In genomic region chr9:12692329-12692728, GRCm38 (mm10) we compare ENCODE assay signal across 11 mouse cellular contexts.
DNase-seq lines count a peak whose midpoint lies in the region; ATAC-seq and TF ChIP-seq lines count a peak whose summit lies in the region.
"Had no signal": no experiment of that assay in that cellular context is flagged by ENCODE, and none has a peak within 500 bp of the region (broad histone marks: within the 10 kb centered on the region; RNA-seq: fewer than 3 reads in every experiment).

No protein-coding gene starts in this region.

- H3K9me3 ChIP-seq in hindbrain, postnatal 0 days (ENCODE audit: low read length) = no peaks in the 10 kb centered on the region
- no peaks in the 10 kb centered on the region for H3K9me3 ChIP-seq in hindbrain, embryonic 13.5 days
- H3K9me3 ChIP-seq in embryonic facial prominence, embryonic 11.5 days (replicated peaks; ENCODE audit: control insufficient read depth, low read length) = no peaks in the 10 kb centered on the region
- H3K9me3 ChIP-seq: heart, embryonic 15.5 days had no signal

- no peak overlapping the region for H3K4me3 ChIP-seq in hindbrain, postnatal 0 days (ENCODE audit: low read length)
- no peak overlapping the region for H3K4me3 ChIP-seq in hindbrain, embryonic 13.5 days
- H3K4me3 ChIP-seq in thymus, adult 2 months (ENCODE audit: control insufficient read depth, insufficient read depth, low read length) = no peak overlapping the region
- H3K4me3 ChIP-seq in embryonic facial prominence, embryonic 11.5 days (ENCODE audit: low read depth, low read length) = no peak overlapping the region
- H3K4me3 ChIP-seq: heart, embryonic 15.5 days had no signal

- no peaks in the 10 kb centered on the region for H3K36me3 ChIP-seq in hindbrain, postnatal 0 days (ENCODE audit: insufficient read depth, low read length)
- H3K36me3 ChIP-seq in hindbrain, embryonic 13.5 days = no peaks in the 10 kb centered on the region
- no peaks in the 10 kb centered on the region for H3K36me3 ChIP-seq in thymus, adult 2 months (ENCODE audit: control insufficient read depth, insufficient read depth, low read length)
- H3K36me3 ChIP-seq in embryonic facial prominence, embryonic 11.5 days (replicated peaks; ENCODE audit: control insufficient read depth, insufficient read depth, low read depth, low read length) = no peaks in the 10 kb centered on the region
- H3K36me3 ChIP-seq: heart, embryonic 15.5 days had no signal

- 57% methylated on average over 4 of the region's 4 CpGs for WGBS in hindbrain, postnatal 0 days
- WGBS in hindbrain, embryonic 13.5 days = 59% methylated on average over 4 of the region's 4 CpGs
- 54% methylated on average over 4 of the region's 4 CpGs for WGBS in thymus, adult 2 months
- 56% methylated on average over 4 of the region's 4 CpGs for WGBS in embryonic facial prominence, embryonic 11.5 days

- TF ChIP-seq CTCF in hindbrain, postnatal 0 days (IDR thresholded peaks at IDR 0.05; ENCODE audit: low read depth) = peak; percentile 53
- TF ChIP-seq CTCF in thymus, adult 2 months (IDR thresholded peaks at IDR 0.05; ENCODE audit: borderline replicate concordance, control insufficient read depth, extremely low read depth, insufficient read depth, low read length, poor library complexity) = no peak

- no peak for ATAC-seq in hindbrain, postnatal 0 days
- no peak for ATAC-seq in hindbrain, embryonic 13.5 days (ENCODE audit: low FRiP score)
- ATAC-seq in embryonic facial prominence, embryonic 11.5 days (replicated peaks; ENCODE audit: insufficient number of reproducible peaks, low FRiP score, low TSS enrichment, low read depth) = no peak
- ATAC-seq in activated CD4-positive, CD25-positive, alpha-beta regulatory T cell, adult 4 months = no peak

- no peak overlapping the region for H3K4me2 ChIP-seq in hindbrain, postnatal 0 days (ENCODE audit: low read depth, low read length)
- H3K4me2 ChIP-seq in hindbrain, embryonic 13.5 days = no peak overlapping the region
- no peak overlapping the region for H3K4me2 ChIP-seq in embryonic facial prominence, embryonic 11.5 days (ENCODE audit: low read depth, low read length)
- H3K4me2 ChIP-seq: heart, embryonic 15.5 days had no signal

- no peak overlapping the region for H3K9ac ChIP-seq in hindbrain, postnatal 0 days (replicated peaks; ENCODE audit: low read length)
- no peak overlapping the region for H3K9ac ChIP-seq in hindbrain, embryonic 13.5 days
- no peak overlapping the region for H3K9ac ChIP-seq in embryonic facial prominence, embryonic 11.5 days (replicated peaks; ENCODE audit: low read length)
- H3K9ac ChIP-seq: heart, embryonic 15.5 days had no signal

- no peak for DNase-seq in hindbrain, postnatal 0 days (ENCODE audit: low spot score)
- peak; percentile 30 for DNase-seq in thymus, postnatal 4 days
- DNase-seq in thymus, adult 2 months = no peak
- peak; percentile 22 for DNase-seq in embryonic facial prominence, embryonic 11.5 days (ENCODE audit: low spot score)
- DNase-seq in urinary bladder, postnatal 10 days (ENCODE audit: low spot score) = no peak
- no peak for DNase-seq in adrenal gland, postnatal 4 days (ENCODE audit: low spot score in 2 of 2)
- DNase-seq: cerebellum, adult 2 months had no signal

- no peak for TF ChIP-seq POLR2A in thymus, adult 2 months (IDR thresholded peaks at IDR 0.05; ENCODE audit: control insufficient read depth, extremely low read depth, insufficient read depth, low read length, poor library complexity)

- H3K4me1 ChIP-seq in hindbrain, postnatal 0 days (ENCODE audit: insufficient read depth, low read length) = no peaks in the 10 kb centered on the region
- H3K4me1 ChIP-seq in hindbrain, embryonic 13.5 days (replicated peaks) = peaks cover 5% of the 10 kb centered on the region; the same call in 1 of the 2 replicates
- no peaks in the 10 kb centered on the region for H3K4me1 ChIP-seq in thymus, adult 2 months (replicated peaks; ENCODE audit: control insufficient read depth, insufficient read depth, low read length)
- no peaks in the 10 kb centered on the region for H3K4me1 ChIP-seq in embryonic facial prominence, embryonic 11.5 days (ENCODE audit: control insufficient read depth, insufficient read depth, low read length)
- H3K4me1 ChIP-seq: heart, embryonic 15.5 days had no signal

- H3K27me3 ChIP-seq in hindbrain, postnatal 0 days (ENCODE audit: insufficient read depth, low read length) = no peaks in the 10 kb centered on the region
- H3K27me3 ChIP-seq in hindbrain, embryonic 13.5 days = no peaks in the 10 kb centered on the region
- H3K27me3 ChIP-seq in thymus, adult 2 months (ENCODE audit: control insufficient read depth, insufficient read depth, low read length) = no peaks in the 10 kb centered on the region
- no peaks in the 10 kb centered on the region for H3K27me3 ChIP-seq in embryonic facial prominence, embryonic 11.5 days (ENCODE audit: control insufficient read depth, insufficient read depth, low read length)
- H3K27me3 ChIP-seq: heart, embryonic 15.5 days had no signal

- no peak overlapping the region for H3K27ac ChIP-seq in hindbrain, postnatal 0 days
- no peak overlapping the region for H3K27ac ChIP-seq in hindbrain, embryonic 13.5 days
- no peak overlapping the region for H3K27ac ChIP-seq in thymus, adult 2 months (ENCODE audit: control insufficient read depth, insufficient read depth, low read length)
- no peak overlapping the region for H3K27ac ChIP-seq in embryonic facial prominence, embryonic 11.5 days (replicated peaks; ENCODE audit: low read depth, low read length)
- H3K27ac ChIP-seq: heart, embryonic 15.5 days; macrophage had no signal

Comparison
In these comparisons a context has a peak if more than half of its experiments do, and no peak if none do; other contexts are left out.
1. DNase-seq: peak in thymus, postnatal 4 days (single experiment) and embryonic facial prominence, embryonic 11.5 days (single experiment); none in hindbrain, postnatal 0 days (single experiment), thymus, adult 2 months (single experiment), urinary bladder, postnatal 10 days (single experiment) and adrenal gland, postnatal 4 days (0 of 2).